Mouse (Mus musculus) kidney, postnatal 0 days (tissue): ENCODE measurements around the gene Trpv4. TPM values are rescaled to one million over a fixed set of nuclear protein-coding genes. Genes with fewer than 3 reads are reported as not detected.
A peak's percentile ranks its signal among the peaks of the same experiment; 100 is the strongest.

Experiments
- ATAC-seq: fragments of 200-750 bp; cut with Nextera tagmentation; replicated peaks from 2 replicates; pipeline ENCODE4 v1.8.0; 2017; ENCODE audit warnings: low read depth, moderate number of reproducible peaks, moderate TSS enrichment, moderate library complexity; ENCODE audit not compliant: low FRiP score
- DNase-seq: peaks from one replicate; pipeline ENCODE4 v3.0.0-alpha.2; 2016; ENCODE audit warnings: low spot score
- H3K27ac ChIP-seq: fragments of 300-500 bp; sonication (generic); 2 replicates; pipeline ENCODE4 v1.5.1; 2014; ENCODE audit warnings: mild to moderate bottlenecking
- H3K27me3 ChIP-seq: fragments of 300-500 bp; sonication (generic); 2 replicates; pipeline ENCODE4 v1.6.1; 2014; ENCODE audit warnings: low read length, mixed read lengths; ENCODE audit not compliant: insufficient read depth
- H3K36me3 ChIP-seq: fragments of 300-500 bp; sonication (generic); 2 replicates; pipeline ENCODE4 v1.6.1; 2014; ENCODE audit warnings: low read length, mixed read lengths; ENCODE audit not compliant: insufficient read depth
- H3K4me1 ChIP-seq: fragments of 300-500 bp; sonication (generic); replicated peaks from 2 replicates; pipeline ENCODE4 v1.6.1; 2014; ENCODE audit warnings: antibody characterized with exemption, low read length, mixed read lengths; ENCODE audit not compliant: insufficient read depth
- H3K4me2 ChIP-seq: fragments of 300-500 bp; sonication (generic); 2 replicates; pipeline ENCODE4 v1.6.1; 2014; ENCODE audit warnings: mild to moderate bottlenecking, low read length, moderate library complexity, mixed read lengths
- H3K4me3 ChIP-seq: fragments of 300-500 bp; sonication (generic); replicated peaks from 2 replicates; pipeline ENCODE4 v1.5.1; 2014; ENCODE audit warnings: low read depth, low read length
- H3K9ac ChIP-seq: fragments of 300-500 bp; sonication (generic); 2 replicates; pipeline ENCODE4 v1.6.1; 2014; ENCODE audit warnings: low read depth, low read length
- H3K9me3 ChIP-seq: fragments of 300-500 bp; sonication (generic); replicated peaks from 2 replicates; pipeline ENCODE4 v1.6.1; 2016; ENCODE audit warnings: low read length, inconsistent platforms, mixed read lengths
- CTCF ChIP-seq: IDR thresholded peaks from 2 replicates; pipeline ENCODE4 v1.5.1; 2016; ENCODE audit warnings: antibody characterized with exemption, low read depth, mild to moderate bottlenecking, moderate library complexity
- WGBS: fragments of 180-500 bp; shearing (Covaris S2); extraction: QIAGEN DNeasy Blood & Tissue Kit; methylation state at CpG from one replicate; pipeline ENCODE4 v1.1.7; 2014; 5-methylcytosine and 5-hydroxymethylcytosine counted together
- polyA plus RNA-seq: library from polyadenylated mRNA; unstranded; fragments of >200 nt; fragmentation: Nextera tagmentation; extraction: Ambion mirVana; gene quantifications from 2 replicates; pipeline ENCODE4 v1.2.1, GENCODE M21; 2015

Gene Trpv4
- polyA plus RNA-seq, 1 experiment from 2014 or later = 31.3 TPM

- no peak overlapping the region for H3K9ac ChIP-seq
- 33% methylated on average over 2 of the region's 2 CpGs for WGBS
- ATAC-seq (no peak), DNase-seq (no peak)
- no peaks in the 10 kb centered on the region for H3K27me3 ChIP-seq
- peak overlapping the region; percentile 64; the same call in 1 of the 2 replicates for H3K27ac ChIP-seq
- H3K4me3 ChIP-seq = no peak overlapping the region
- no peak for TF ChIP-seq CTCF
- peaks cover 51% of the 10 kb centered on the region; the same call in 1 of the 2 replicates for H3K4me1 ChIP-seq
- no peaks in the 10 kb centered on the region for H3K36me3 ChIP-seq
- no peaks in the 10 kb centered on the region for H3K9me3 ChIP-seq
- H3K4me2 ChIP-seq = no peak overlapping the region
Measured at GRCm38 (mm10) chr5:114572997-114573396, 85.2 kb downstream of the Trpv4 start.

Other genes starting within 250 kb of the Trpv4 start
- 18.9 and 22.8 TPM in 2 replicates for gene Mmab, start 214.4 kb downstream of the Trpv4 start, polyA plus RNA-seq
- 29.3 and 31.7 TPM in 2 replicates for gene Mvk, start 214.2 kb downstream of the Trpv4 start, polyA plus RNA-seq
- gene Fam222a, start 90.4 kb downstream of the Trpv4 start, polyA plus RNA-seq = 5.0 and 5.8 TPM in 2 replicates
- 65.0 and 70.3 TPM in 2 replicates for gene Gltp, start 32.6 kb upstream of the Trpv4 start, polyA plus RNA-seq
- 10.2 and 12.2 TPM in 2 replicates for gene Tchp, start 49.3 kb upstream of the Trpv4 start, polyA plus RNA-seq
- 45.6 and 49.2 TPM in 2 replicates for gene Ankrd13a, start 116.3 kb upstream of the Trpv4 start, polyA plus RNA-seq
- 25.8 and 27.8 TPM in 2 replicates for gene Git2, start 117.1 kb upstream of the Trpv4 start, polyA plus RNA-seq
- gene 1500011B03Rik, start 165.0 kb upstream of the Trpv4 start, polyA plus RNA-seq = 160 and 189 TPM in 2 replicates
- not detected in 2 replicates for gene 4930519G04Rik, start 195.2 kb upstream of the Trpv4 start, polyA plus RNA-seq
- not detected in 2 replicates for gene Gm9936, start 200.3 kb upstream of the Trpv4 start, polyA plus RNA-seq
- 19.9 and 24.1 TPM in 2 replicates for gene Oasl2, start 238.5 kb upstream of the Trpv4 start, polyA plus RNA-seq